Mouse (Mus musculus): ENCODE measurements at regions not wholly inside any gene's neighbourhood (a gene's known extent, or its start where the extent isn't known, plus 50 kb on each side); places are given as distances from the start of the nearest gene placed in this dataset.

DNA sequence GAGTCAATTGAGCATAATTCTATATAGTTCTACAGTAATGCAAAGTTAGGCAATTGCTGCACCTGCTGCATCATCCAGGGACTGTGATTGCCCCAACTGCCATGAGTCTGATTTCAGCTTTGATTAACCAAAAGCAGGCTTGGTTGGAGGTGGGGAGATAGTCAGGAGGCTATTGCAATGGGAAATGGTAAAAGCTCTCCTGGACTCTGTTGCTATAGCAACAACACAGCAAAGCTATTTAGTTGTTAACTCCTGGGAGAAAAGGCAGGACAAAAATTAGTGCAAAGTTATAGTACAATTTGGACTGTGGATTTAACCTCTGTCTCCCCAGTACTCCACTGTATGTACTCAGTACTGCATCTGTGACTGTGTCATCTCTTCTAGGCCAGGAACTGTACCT lies 51.7 kb upstream of the Rasgrf1 start:
- DNase-seq (ENCODE audit: low spot score in 2 of 2) = no peak

- peak; percentile 77 to 86 for DNase-seq (ENCODE audit: low spot score in 2 of 2)
Measured at GRCm38 (mm10) chr9:89850491-89851282, 59.0 kb upstream of the Rasgrf1 start.

DNA sequence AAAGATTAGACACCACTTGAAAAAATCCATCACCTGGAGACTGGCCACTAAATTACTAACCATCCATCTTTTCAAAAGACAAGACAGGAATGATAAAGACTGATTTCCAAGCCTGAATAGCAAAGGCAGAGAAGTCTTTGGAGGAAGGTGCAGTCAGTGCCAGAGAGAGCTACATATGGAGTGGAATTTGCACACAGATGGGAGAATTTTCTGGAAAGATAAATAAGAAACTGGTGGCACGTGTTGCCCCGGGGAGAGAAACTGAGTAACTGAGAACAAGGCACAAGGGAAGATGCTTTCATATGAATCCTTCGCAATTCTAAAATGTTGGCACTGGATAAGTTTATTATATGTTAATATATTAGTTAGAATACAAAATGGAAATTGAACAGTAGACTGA lies 59.8 kb upstream of the Rasgrf1 start:
- DNase-seq (ENCODE audit: low spot score in 2 of 2) = no peak

DNA sequence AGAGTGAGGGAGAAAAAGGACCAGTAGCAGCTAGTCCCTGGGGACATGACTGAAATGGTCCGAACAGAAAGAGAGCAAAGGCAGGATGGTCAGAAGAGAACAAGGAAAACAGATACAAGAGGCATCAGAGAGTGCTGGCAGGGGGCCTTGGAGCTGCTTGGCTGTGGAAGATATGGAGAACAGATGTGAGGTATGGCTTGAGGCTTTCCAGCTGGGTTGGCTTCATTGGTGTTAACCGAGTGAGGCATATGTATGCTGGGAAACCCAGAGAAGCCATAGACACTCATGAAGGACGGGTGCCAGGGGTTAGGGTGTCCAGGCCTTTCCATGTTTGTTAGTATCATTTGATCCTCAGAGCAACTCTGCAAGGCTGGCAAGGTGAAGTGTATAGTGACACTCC lies 61.1 kb upstream of the Rasgrf1 start:
- DNase-seq (ENCODE audit: low spot score in 2 of 2) = no peak

DNA sequence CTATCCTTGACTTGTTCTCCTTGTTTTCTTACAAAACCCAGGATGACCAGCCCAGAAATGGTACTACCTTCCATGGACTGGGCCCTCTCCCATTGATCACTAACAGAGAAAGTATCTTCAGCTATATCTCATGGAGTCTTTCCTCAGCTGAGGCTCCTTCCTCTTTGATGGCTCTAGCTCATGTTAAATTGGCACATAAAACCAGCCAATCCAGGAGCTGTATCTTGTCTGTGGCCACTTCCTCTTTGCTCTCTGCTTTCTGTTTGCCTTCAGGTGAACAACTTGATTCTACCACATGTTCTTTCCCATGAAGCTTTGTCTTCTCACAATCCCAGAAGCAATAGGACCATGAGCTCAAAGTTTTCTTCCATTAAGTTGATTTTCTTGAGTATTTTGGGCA lies 62.7 kb upstream of the Rasgrf1 start:
- no peak for DNase-seq (ENCODE audit: low spot score in 2 of 2)

DNA sequence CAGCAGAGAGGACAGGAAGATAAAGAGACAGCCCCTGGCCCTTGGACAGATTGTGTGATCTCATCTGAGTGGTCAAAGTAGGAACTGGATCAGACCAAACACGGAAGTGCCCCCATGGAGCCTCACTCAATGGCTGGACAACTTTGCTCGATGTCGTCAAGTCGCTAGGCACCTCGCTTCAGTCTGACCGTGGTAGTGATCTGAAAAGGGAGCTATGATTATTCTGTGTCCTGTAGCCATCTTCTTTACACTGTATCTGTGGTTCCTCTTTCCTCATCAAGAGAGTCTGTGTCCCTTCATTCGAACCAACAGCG lies 67.0 kb upstream of the Rasgrf1 start:
- no peak for DNase-seq (ENCODE audit: low spot score in 2 of 2)

DNA sequence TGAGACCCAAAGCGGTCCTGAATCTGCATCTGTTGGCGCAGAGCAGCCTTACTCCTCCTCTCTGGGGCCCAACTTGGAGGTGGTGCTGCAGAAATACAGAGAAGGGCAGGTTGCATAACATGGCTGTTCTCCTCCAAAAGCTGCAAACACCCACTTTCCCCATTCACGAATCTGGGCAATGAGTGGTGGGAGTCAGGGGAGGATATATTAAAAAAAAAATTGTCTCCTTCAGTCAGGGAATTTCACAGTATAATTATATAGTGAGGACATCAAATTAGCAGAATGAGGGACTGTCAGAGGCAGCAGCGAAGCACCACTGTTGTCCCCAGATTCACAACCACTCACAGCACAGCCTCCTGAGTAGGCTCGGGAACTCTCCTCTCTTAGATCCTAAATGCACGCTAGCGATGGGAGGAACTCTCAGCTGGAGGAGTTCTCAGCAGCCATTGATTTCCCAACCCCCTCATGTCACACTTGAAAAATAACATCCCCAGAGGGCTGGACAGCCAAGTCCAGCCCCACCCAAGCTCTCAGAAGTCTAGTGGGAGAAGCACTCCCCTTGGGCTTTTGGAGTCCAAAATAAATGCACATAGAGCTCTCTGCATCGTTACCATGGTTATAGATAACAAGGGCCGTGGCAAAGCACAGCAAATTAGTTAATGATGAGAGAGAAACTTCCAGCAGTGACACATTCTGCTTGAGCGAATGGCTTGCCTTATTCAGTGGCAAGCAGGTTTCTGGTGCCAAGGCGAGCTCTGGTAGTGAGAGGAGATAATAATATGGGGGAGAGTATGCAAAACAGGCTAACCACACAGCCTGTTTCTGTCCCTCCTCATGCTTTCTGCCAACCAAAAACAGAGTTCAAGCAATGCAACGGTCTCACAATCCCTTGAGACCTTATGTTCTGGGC lies 67.6 kb upstream of the Rasgrf1 start:
- peak; percentile 45 to 54 for DNase-seq (ENCODE audit: low spot score in 2 of 2)

DNA sequence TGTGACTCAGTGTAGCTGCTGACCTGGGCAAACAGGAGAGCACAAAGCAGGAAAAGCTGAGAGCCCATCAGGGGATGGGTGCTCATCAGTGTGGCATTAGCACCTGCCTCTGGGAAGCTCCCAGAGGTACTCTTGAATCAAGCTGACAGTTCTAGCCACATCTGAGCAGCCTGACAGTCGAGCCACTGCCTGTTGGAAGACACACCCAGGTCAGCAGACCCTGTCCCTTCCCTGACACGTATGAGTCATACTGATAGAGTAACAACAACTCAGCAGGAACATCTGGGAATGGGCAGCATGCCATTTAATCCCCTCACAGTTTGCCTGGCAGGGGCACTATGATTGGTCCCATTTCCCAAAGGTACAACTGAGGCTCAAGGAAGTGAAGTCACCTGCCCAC lies 68.3 kb upstream of the Rasgrf1 start:
- no peak for DNase-seq (ENCODE audit: low spot score in 2 of 2)

GRCm38 (mm10) chr9:89836454-89837245 lies 73.1 kb upstream of the Rasgrf1 start:
- no peak for DNase-seq (ENCODE audit: low spot score in 2 of 2)

- DNase-seq (ENCODE audit: low spot score in 2 of 2) = no peak
Measured at GRCm38 (mm10) chr9:89833596-89833995, 76.1 kb upstream of the Rasgrf1 start.

DNA sequence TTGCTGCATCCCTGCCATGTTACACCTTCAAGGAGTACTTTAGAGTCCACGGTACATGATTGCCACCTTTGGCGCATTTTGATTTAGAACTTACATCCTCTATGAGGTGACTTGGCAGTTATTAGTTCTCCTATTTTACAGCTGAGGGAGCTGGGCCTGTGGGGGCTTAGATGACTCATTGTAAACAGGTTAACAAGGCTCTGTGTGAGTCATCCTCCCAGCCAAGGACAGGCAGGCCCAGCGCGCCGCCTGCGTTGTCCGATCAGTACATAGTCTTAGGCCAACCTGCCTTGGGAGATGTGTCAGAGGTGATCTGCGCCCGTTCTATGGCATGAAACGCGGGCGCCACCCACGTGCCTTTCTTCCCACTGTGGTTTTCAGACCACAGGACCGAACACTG lies 77.9 kb upstream of the Rasgrf1 start:
- no peak for DNase-seq (ENCODE audit: low spot score in 2 of 2)

DNA sequence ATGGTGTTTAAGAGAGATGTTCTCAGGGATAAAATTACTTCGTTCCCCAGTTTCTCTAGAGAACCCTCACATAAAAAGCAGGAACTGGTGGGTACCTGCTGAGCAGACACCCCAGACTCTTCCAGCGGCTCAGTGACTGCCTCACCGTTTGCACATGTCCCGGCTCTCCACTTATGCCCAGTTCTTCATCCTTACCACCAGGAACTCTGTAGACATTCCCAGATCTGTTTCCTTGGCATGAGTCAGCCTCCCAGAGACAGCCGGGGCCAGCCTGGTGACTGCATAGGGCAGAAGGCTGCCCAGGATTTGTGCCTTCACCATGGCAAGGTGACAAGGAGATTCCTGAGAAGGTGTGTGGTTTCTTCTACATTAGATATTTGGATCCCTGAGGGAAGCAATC lies 81.6 kb upstream of the Rasgrf1 start:
- DNase-seq (ENCODE audit: low spot score in 2 of 2) = no peak

DNA sequence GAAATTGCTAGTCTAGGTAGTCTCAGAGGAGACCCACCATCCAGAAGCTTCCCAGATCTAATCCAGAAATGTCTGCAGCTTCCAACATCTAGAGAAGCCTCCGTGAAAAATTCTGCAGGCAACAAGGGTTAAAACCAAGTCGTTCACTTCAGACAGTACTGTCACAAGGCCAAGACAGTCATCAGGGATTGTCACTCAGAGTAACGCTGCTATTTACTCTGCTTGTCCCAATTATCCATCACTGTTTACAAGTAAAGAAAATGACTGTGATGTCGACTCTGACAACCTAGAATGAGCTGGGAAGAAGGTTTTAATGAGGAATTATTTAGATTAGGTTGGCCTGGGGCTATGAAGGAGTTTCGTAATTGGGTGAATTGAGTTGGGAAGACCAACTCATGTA lies 82.1 kb upstream of the Rasgrf1 start:
- no peak for DNase-seq (ENCODE audit: low spot score in 2 of 2)

- DNase-seq (ENCODE audit: low spot score in 2 of 2) = peak; percentile 90 to 96
Measured at GRCm38 (mm10) chr9:89826712-89827548, 82.8 kb upstream of the Rasgrf1 start.

DNA sequence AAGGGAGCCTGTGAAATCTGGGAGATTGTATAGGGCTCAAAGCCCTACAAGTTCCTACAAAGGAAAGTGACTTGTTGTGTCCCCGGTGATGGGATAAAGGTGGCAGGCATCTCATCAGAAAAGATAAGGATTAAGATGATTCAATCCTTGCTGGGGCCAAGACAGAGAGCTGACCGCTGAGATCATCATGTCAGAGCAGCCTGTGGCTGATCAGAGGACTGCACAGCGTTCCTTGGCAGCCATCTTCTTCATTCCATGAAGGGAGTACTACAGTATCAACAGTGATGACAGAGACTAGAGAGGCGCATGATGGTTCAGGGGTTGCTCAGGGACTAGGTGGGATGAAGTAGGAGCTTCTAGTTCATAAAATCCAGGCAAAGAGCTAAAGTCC lies 83.6 kb upstream of the Ankrd34c start:
- DNase-seq (ENCODE audit: low spot score in 2 of 2) = no peak

DNA sequence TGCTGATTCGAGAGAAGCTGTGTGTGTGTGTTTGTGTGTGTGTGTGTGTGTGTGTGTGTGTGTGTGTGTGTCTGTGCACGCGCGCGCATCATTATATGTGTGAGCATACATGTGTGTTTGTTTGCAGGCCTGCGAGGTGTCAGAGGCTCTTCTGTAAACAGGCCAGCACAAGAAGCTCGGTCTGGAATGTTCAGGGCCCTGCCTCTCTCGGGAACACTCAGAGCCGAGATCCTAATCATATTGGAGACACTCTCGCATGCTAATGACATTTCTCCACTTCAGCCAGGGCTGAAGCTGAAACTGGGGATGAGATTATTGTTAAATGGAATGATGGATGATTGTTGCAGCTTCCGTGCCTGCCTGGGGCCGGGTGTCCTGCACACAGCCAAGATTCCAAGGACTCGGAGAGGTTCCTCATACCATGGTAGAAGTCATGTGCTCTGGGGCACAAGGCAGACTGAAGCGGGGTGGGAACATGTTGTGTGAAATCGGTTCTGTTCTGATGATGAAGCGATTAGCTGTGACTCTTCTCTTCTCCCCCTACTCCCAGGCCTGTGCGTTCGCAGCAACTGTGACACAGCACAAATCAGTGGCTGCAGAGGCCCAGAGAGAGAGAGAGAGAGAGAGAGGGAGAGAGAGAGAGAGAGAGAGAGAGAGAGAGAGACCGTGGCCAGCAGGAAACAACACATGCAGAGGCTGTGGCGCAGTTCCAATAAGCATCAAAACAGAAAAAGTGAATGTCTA lies 83.0 kb upstream of the Ankrd34c start:
- DNase-seq (ENCODE audit: low spot score in 2 of 2) = no peak

GRCm38 (mm10) chr9:89813616-89814318 lies 75.5 kb upstream of the Ankrd34c start:
- DNase-seq (ENCODE audit: low spot score in 2 of 2) = no peak

- DNase-seq (ENCODE audit: low spot score in 2 of 2) = no peak
Measured at GRCm38 (mm10) chr9:89807381-89807780, 69.1 kb upstream of the Ankrd34c start.

DNA sequence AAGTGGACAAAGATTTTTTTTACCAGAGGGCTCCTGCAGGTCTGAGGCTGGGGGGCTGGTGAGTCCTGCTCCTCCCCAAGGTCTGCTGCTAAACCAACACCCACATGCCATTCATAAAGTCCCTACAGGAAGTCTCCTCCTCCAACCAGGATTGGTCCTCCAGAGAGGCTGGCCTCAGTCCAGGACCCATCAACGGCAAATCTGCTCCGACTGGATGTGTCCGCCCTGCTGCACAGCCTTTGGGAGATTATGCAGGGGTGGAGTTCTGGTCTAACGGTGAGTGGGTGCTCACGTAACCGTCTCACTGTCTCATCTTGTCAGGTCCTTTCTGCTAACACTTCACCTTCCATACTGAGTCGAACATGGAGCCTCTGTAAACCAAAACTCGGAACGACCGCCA lies 64.4 kb upstream of the Ankrd34c start:
- no peak for DNase-seq (ENCODE audit: low spot score in 2 of 2)

- peak; percentile 35 to 80 for DNase-seq (ENCODE audit: low spot score in 2 of 2)
Measured at GRCm38 (mm10) chr9:89793018-89793417, 54.7 kb upstream of the Ankrd34c start.
